Mouse (Mus musculus): ENCODE results near the gene Bmp8a.
"Not testable (repeated sequence)": the region's sequence is repeated elsewhere in the genome, so short reads cannot be mapped to it uniquely, and the experiment has no call there.

Gene Bmp8a

GRCm38 (mm10) chr4:123328946-123329345 lies 14.1 kb downstream of the Bmp8a start:
- DNase-seq, result no peak

- DNase-seq, result no peak
Observed at GRCm38 (mm10) chr4:123327630-123328029, 15.4 kb downstream of the Bmp8a start.

- DNase-seq, result no peak
Observed at GRCm38 (mm10) chr4:123326087-123326486, 17.0 kb downstream of the Bmp8a start.

- DNase-seq, result no peak
Observed at GRCm38 (mm10) chr4:123323534-123323933, 19.5 kb downstream of the Bmp8a start, which contains the start of gene Oxct2a. Gene Oxct2a (minus strand): TSS chr4:123323634.

- DNase-seq, result not testable (repeated sequence)
Observed at GRCm38 (mm10) chr4:123322910-123323309, 20.1 kb downstream of the Bmp8a start.

- no peak for DNase-seq
Observed at GRCm38 (mm10) chr4:123314497-123314896, 28.6 kb downstream of the Bmp8a start.

- peak in 1 of 2 experiments; percentile 43 for DNase-seq
Observed at GRCm38 (mm10) chr4:123313010-123313409, 30.0 kb downstream of the Bmp8a start.

GRCm38 (mm10) chr4:123311845-123312244 lies 31.2 kb downstream of the Bmp8a start:
- no peak for DNase-seq

- no peak for DNase-seq
Observed at GRCm38 (mm10) chr4:123308292-123308691, 34.8 kb downstream of the Bmp8a start.

- DNase-seq, result no peak
Observed at GRCm38 (mm10) chr4:123306999-123307398, 36.1 kb downstream of the Bmp8a start.

GRCm38 (mm10) chr4:123305789-123306188 lies 37.3 kb downstream of the Bmp8a start:
- peak in 1 of 2 experiments; percentile 44 for DNase-seq

GRCm38 (mm10) chr4:123298980-123299670 lies 43.9 kb downstream of the Bmp8a start:
- DNase-seq, result peak in 1 of 2 experiments; percentile 56

- peak in 1 of 2 experiments; percentile 76 for DNase-seq
Observed at GRCm38 (mm10) chr4:123298226-123298625, 44.8 kb downstream of the Bmp8a start.

GRCm38 (mm10) chr4:123297195-123297960 lies 45.7 kb downstream of the Bmp8a start:
- DNase-seq, result no peak

GRCm38 (mm10) chr4:123296148-123296534 lies 46.9 kb downstream of the Bmp8a start:
- no peak for DNase-seq

- no peak for DNase-seq
Observed at GRCm38 (mm10) chr4:123295516-123296147, 47.4 kb downstream of the Bmp8a start.

GRCm38 (mm10) chr4:123295026-123295425 lies 48.0 kb downstream of the Bmp8a start:
- DNase-seq, result not testable (repeated sequence)

- DNase-seq, result no peak
Observed at GRCm38 (mm10) chr4:123293661-123294443, 49.2 kb downstream of the Bmp8a start.

- DNase-seq, result no peak
Observed at GRCm38 (mm10) chr4:123292989-123293388, 50.1 kb downstream of the Bmp8a start.

GRCm38 (mm10) chr4:123292390-123292789 lies 50.7 kb downstream of the Bmp8a start:
- no peak for DNase-seq

- DNase-seq, result peak in 1 of 2 experiments; percentile 20
Observed at GRCm38 (mm10) chr4:123289038-123289437, 54.0 kb downstream of the Bmp8a start.

- no peak for DNase-seq
Observed at GRCm38 (mm10) chr4:123286790-123287189, 56.3 kb downstream of the Bmp8a start.

Data from lung, postnatal 4 days (tissue).